Mouse (Mus musculus) CH12.LX (cell line): ENCODE measurements around the gene Tmem167b. TPM values are rescaled to one million over a fixed set of nuclear protein-coding genes. Genes with fewer than 3 reads are reported as not detected.

Source experiments
- DNase-seq: peaks from one replicate; pipeline ENCODE4 v3.0.0-alpha.2; 2013; ENCODE audit errors: extremely low read depth
- H3K27ac ChIP-seq: 2 replicates; pipeline ENCODE4 v1.5.1; 2012; ENCODE audit warnings: low read depth, mild to moderate bottlenecking, control low read depth, moderate library complexity; ENCODE audit not compliant: insufficient read depth
- H3K27me3 ChIP-seq: replicated peaks from 2 replicates; pipeline ENCODE3; 2012; ENCODE audit warnings: inconsistent platforms
- H3K36me3 ChIP-seq, 2 experiments: replicated peaks in 1 of 2; 2 replicates each; pipeline versions ENCODE3 to v1.6.1; 2012; ENCODE audit warnings: inconsistent platforms in 1 of 2, low read length in 1 of 2, mild to moderate bottlenecking in 1 of 2, mixed read lengths in 1 of 2, moderate library complexity in 1 of 2; ENCODE audit not compliant: control insufficient read depth in 1 of 2, insufficient read depth in 1 of 2
- H3K4me1 ChIP-seq, 2 experiments: 2 replicates each; pipeline ENCODE4 v1.6.1; 2012; ENCODE audit warnings: inconsistent platforms in 1 of 2, moderate library complexity in 1 of 2; ENCODE audit not compliant: insufficient read depth in 2 of 2, control insufficient read depth in 1 of 2
- H3K4me2 ChIP-seq: 2 replicates; pipeline ENCODE4 v1.6.1; 2012; ENCODE audit warnings: low read depth, mild to moderate bottlenecking, control low read depth; ENCODE audit not compliant: poor library complexity, insufficient read depth, severe bottlenecking
- H3K4me3 ChIP-seq, 3 experiments: fragments of 150-350 bp in 1 of 3; sonication (generic) in 1 of 3; replicated peaks in 1 of 3; 2 replicates each; pipeline versions ENCODE3 to v1.5.1; 2011 to 2012; ENCODE audit warnings: low read depth in 2 of 3, low read length in 2 of 3, mild to moderate bottlenecking in 2 of 3, moderate library complexity in 2 of 3, control low read depth in 1 of 3, improper control_type of control experiment in 1 of 3, inconsistent platforms in 1 of 3, mixed read lengths in 1 of 3; ENCODE audit not compliant: poor library complexity in 1 of 3
- H3K79me2 ChIP-seq: replicated peaks from 2 replicates; pipeline ENCODE4 v1.6.1; 2012; ENCODE audit warnings: mild to moderate bottlenecking, moderate library complexity; ENCODE audit not compliant: control insufficient read depth, poor library complexity, insufficient read depth, severe bottlenecking; ENCODE audit errors: extremely low read depth
- H3K9ac ChIP-seq: 2 replicates; pipeline ENCODE4 v1.6.1; 2012; ENCODE audit warnings: low read depth, mild to moderate bottlenecking, control low read depth, moderate library complexity; ENCODE audit not compliant: insufficient read depth
- H3K9me3 ChIP-seq: replicated peaks from 2 replicates; pipeline ENCODE3; 2012; ENCODE audit warnings: low read length, inconsistent platforms, mixed read lengths
- BHLHE40 ChIP-seq: IDR thresholded peaks from 2 replicates; pipeline ENCODE4 v1.6.1; 2011; ENCODE audit warnings: mild to moderate bottlenecking, low read depth, low read length, improper control_type of control experiment
- CHD1 ChIP-seq: IDR thresholded peaks from 2 replicates; pipeline ENCODE4 v1.6.1; 2012; ENCODE audit warnings: low read depth, low read length, improper control_type of control experiment, inconsistent platforms
- CHD2 ChIP-seq: IDR thresholded peaks from 2 replicates; pipeline ENCODE4 v1.6.1; 2011; ENCODE audit warnings: low read length, improper control_type of control experiment
- CTCF ChIP-seq, 2 experiments: IDR thresholded peaks in 1 of 2; conservative IDR thresholded peaks in 1 of 2; 2 replicates each; pipeline ENCODE4 v1.5.1; 2011 to 2012; ENCODE audit warnings: low read depth in 2 of 2, low read length in 2 of 2, improper control_type of control experiment in 1 of 2, inconsistent platforms in 1 of 2, mild to moderate bottlenecking in 1 of 2, moderate library complexity in 1 of 2
- E2F4 ChIP-seq: IDR thresholded peaks from 2 replicates; pipeline ENCODE4 v1.6.1; 2011; ENCODE audit warnings: low read depth, low read length, improper control_type of control experiment; ENCODE audit not compliant: insufficient replicate concordance
- ELF1 ChIP-seq: IDR thresholded peaks from 2 replicates; pipeline ENCODE4 v1.6.1; 2014; ENCODE audit warnings: low read depth, mild to moderate bottlenecking, inconsistent platforms, low read length, improper control_type of control experiment
- EP300 ChIP-seq: IDR thresholded peaks from 2 replicates; pipeline ENCODE4 v1.6.1; 2011; ENCODE audit warnings: low read length, improper control_type of control experiment
- ETS1 ChIP-seq: conservative IDR thresholded peaks from 2 replicates; pipeline ENCODE4 v1.6.1; 2012; ENCODE audit warnings: low read depth, mild to moderate bottlenecking, inconsistent platforms, low read length, improper control_type of control experiment, moderate library complexity
- GABPA ChIP-seq: IDR thresholded peaks from 2 replicates; pipeline ENCODE4 v1.6.1; 2012; ENCODE audit warnings: low read depth, low read length, improper control_type of control experiment, inconsistent platforms; ENCODE audit not compliant: insufficient replicate concordance
- HCFC1 ChIP-seq: IDR thresholded peaks from 2 replicates; pipeline ENCODE4 v1.6.1; 2012; ENCODE audit warnings: low read depth, mild to moderate bottlenecking, inconsistent platforms, low read length, improper control_type of control experiment
- IRF4 ChIP-seq: IDR thresholded peaks from 2 replicates; pipeline ENCODE4 v1.6.1; 2014; ENCODE audit warnings: low read depth, mild to moderate bottlenecking, inconsistent platforms, low read length, improper control_type of control experiment
- JUN ChIP-seq: IDR thresholded peaks from 2 replicates; pipeline ENCODE4 v1.6.1; 2011; ENCODE audit warnings: low read depth, mild to moderate bottlenecking, low read length, improper control_type of control experiment, moderate library complexity; ENCODE audit not compliant: insufficient read depth
- JUND ChIP-seq: conservative IDR thresholded peaks from 2 replicates; pipeline ENCODE4 v1.6.1; 2011; ENCODE audit warnings: low read depth, low read length, improper control_type of control experiment
- KAT2A ChIP-seq: IDR thresholded peaks from 2 replicates; pipeline ENCODE4 v1.6.1; 2012; ENCODE audit warnings: low read length, improper control_type of control experiment, inconsistent platforms; ENCODE audit not compliant: insufficient replicate concordance
- MAFK ChIP-seq: IDR thresholded peaks from 2 replicates; pipeline ENCODE4 v1.6.1; 2011; ENCODE audit warnings: low read length, improper control_type of control experiment; ENCODE audit not compliant: insufficient replicate concordance
- MAX ChIP-seq: IDR thresholded peaks from 2 replicates; pipeline ENCODE4 v1.6.1; 2011; ENCODE audit warnings: low read length, improper control_type of control experiment
- MAZ ChIP-seq: IDR thresholded peaks from 2 replicates; pipeline ENCODE4 v1.6.1; 2012; ENCODE audit warnings: low read depth, mild to moderate bottlenecking, inconsistent platforms, low read length, improper control_type of control experiment, moderate library complexity
- MEF2A ChIP-seq: IDR thresholded peaks from 2 replicates; pipeline ENCODE4 v1.6.1; 2014; ENCODE audit warnings: low read depth, mild to moderate bottlenecking, inconsistent platforms, low read length, improper control_type of control experiment, borderline replicate concordance
- MXI1 ChIP-seq: IDR thresholded peaks from 2 replicates; pipeline ENCODE4 v1.6.1; 2011; ENCODE audit warnings: mild to moderate bottlenecking, low read depth, low read length, improper control_type of control experiment
- MYC ChIP-seq: IDR thresholded peaks from 2 replicates; pipeline ENCODE4 v1.6.1; 2011; ENCODE audit warnings: low read depth, mild to moderate bottlenecking, improper control_type of control experiment, low read length
- NELFE ChIP-seq: IDR thresholded peaks from 2 replicates; pipeline ENCODE4 v1.6.1; 2011; ENCODE audit warnings: low read depth, low read length, improper control_type of control experiment
- NRF1 ChIP-seq: IDR thresholded peaks from 2 replicates; pipeline ENCODE4 v1.6.1; 2014; ENCODE audit warnings: low read depth, mild to moderate bottlenecking, inconsistent platforms, low read length, improper control_type of control experiment, moderate library complexity
- PAX5 ChIP-seq: IDR thresholded peaks from 2 replicates; pipeline ENCODE4 v1.6.1; 2012; ENCODE audit warnings: low read length, inconsistent platforms, mixed read lengths
- POLR2A ChIP-seq: IDR thresholded peaks from 2 replicates; pipeline ENCODE4 v1.6.1; 2011; ENCODE audit warnings: low read depth, mild to moderate bottlenecking, improper control_type of control experiment, low read length
- POLR2AphosphoS2 ChIP-seq: IDR thresholded peaks from 2 replicates; pipeline ENCODE4 v1.6.1; 2011; ENCODE audit warnings: low read depth, low read length, improper control_type of control experiment
- SIN3A ChIP-seq: IDR thresholded peaks from 2 replicates; pipeline ENCODE4 v1.6.1; 2012; ENCODE audit warnings: low read length, improper control_type of control experiment, inconsistent platforms
- TBP ChIP-seq: conservative IDR thresholded peaks from 2 replicates; pipeline ENCODE4 v1.6.1; 2011; ENCODE audit warnings: low read depth, low read length, improper control_type of control experiment
- TCF12 ChIP-seq: IDR thresholded peaks from 2 replicates; pipeline ENCODE4 v1.6.1; 2014; ENCODE audit warnings: low read depth, mild to moderate bottlenecking, inconsistent platforms, low read length, improper control_type of control experiment
- USF1 ChIP-seq: IDR thresholded peaks from 2 replicates; pipeline ENCODE4 v1.6.1; 2014; ENCODE audit warnings: low read depth, mild to moderate bottlenecking, inconsistent platforms, low read length, improper control_type of control experiment
- USF2 ChIP-seq: conservative IDR thresholded peaks from 2 replicates; pipeline ENCODE4 v1.6.1; 2011; ENCODE audit warnings: low read depth, low read length, improper control_type of control experiment
- ZC3H11A ChIP-seq: IDR thresholded peaks from 2 replicates; pipeline ENCODE4 v1.6.1; 2012; ENCODE audit warnings: low read depth, mild to moderate bottlenecking, inconsistent platforms, low read length, improper control_type of control experiment
- ZKSCAN1 ChIP-seq: IDR thresholded peaks from 2 replicates; pipeline ENCODE4 v1.6.1; 2012; ENCODE audit warnings: low read depth, inconsistent platforms, low read length, improper control_type of control experiment, borderline replicate concordance
- ZMIZ1 ChIP-seq: IDR thresholded peaks from 2 replicates; pipeline ENCODE4 v1.6.1; 2012; ENCODE audit warnings: low read depth, mild to moderate bottlenecking, inconsistent platforms, low read length, improper control_type of control experiment
- ZNF384 ChIP-seq: IDR thresholded peaks from 2 replicates; pipeline ENCODE4 v1.6.1; 2012; ENCODE audit warnings: low read depth, low read length, improper control_type of control experiment, inconsistent platforms
- dilution Hi-C: fragments of 300-500 bp; cut with MboI; formaldehyde crosslinking; loops from 2 replicates; pipeline ENCODE4 v1.14.3; 2020; ENCODE audit warnings: low sequenced_read_pairs; ENCODE audit not compliant: extremely low pct_unique_long_range_greater_than_20kb, extremely low pct_ligation_motif_present
- in situ Hi-C: fragments of 300-500 bp; cut with MboI; formaldehyde crosslinking; loops from 3 replicates; pipeline ENCODE4 v1.14.3; 2019; ENCODE audit warnings: low sequenced_read_pairs, low pct_ligation_motif_present, low pct_unique_long_range_greater_than_20kb, mixed read lengths
- polyA plus RNA-seq: library from polyadenylated mRNA; unstranded; fragments of >175 nt; gene quantifications from 2 replicates; pipeline ENCODE4 v1.2.1, GENCODE M21; 2012; ENCODE audit warnings: low read depth; ENCODE audit not compliant: insufficient read length
- total RNA-seq, 2 experiments: library from RNA; depleted of rRNA; stranded (reverse); fragments of 300-350 nt in 1 of 2; fragments of >200 nt in 1 of 2; gene quantifications; 2 replicates each; pipeline ENCODE4 v1.2.3; 2012 to 2014

Tmem167b gene
- total RNA-seq (2012; rRNA removed) (11.3 and 12.0 TPM in 2 replicates), total RNA-seq (2014; rRNA removed) (18.4 and 18.7 TPM in 2 replicates), polyA plus RNA-seq (13.1 and 14.4 TPM in 2 replicates)

- TF ChIP-seq TBP (peak; percentile 92), USF2 (no peak), BHLHE40 (no peak), ZNF384 (no peak), MXI1 (peak; percentile 96), ZC3H11A (no peak), JUN (no peak), MAZ (0 out of 2 replicates have a peak, but pooled peaks have one; percentile 67), SIN3A (peak; percentile 97), PAX5 (no peak), ZKSCAN1 (no peak), CTCF (conservative IDR thresholded peaks at IDR 0.05 in 1 of 2, IDR thresholded peaks at IDR 0.05 in 1 of 2; ENCODE audit: low read depth in 2 of 2, low read length in 2 of 2) (0 out of 4 replicates have a peak, but pooled peaks of 1 of the 2 experiments have one; percentile 13), IRF4 (peak; percentile 59; the same call in 1 of the 2 replicates), CHD2 (0 out of 2 replicates have a peak, but pooled peaks have one; percentile 28), KAT2A (peak; percentile 75; the same call in 1 of the 2 replicates), NELFE (peak; percentile 77), POLR2AphosphoS2 (no peak), POLR2A (peak; percentile 57), CHD1 (no peak), HCFC1 (peak; percentile 94), NRF1 (peak; percentile 89), MAFK (no peak), EP300 (no peak), MEF2A (peak; percentile 72), GABPA (peak; percentile 38; the same call in 1 of the 2 replicates), USF1 (no peak), ZMIZ1 (no peak), E2F4 (no peak), ETS1 (no peak; the same call in none of the 2 replicates), TCF12 (peak; percentile 74), MAX (peak; percentile 92), MYC (peak; percentile 94), ELF1 (peak; percentile 95), JUND (no peak)
- peaks cover 15 to 32% of the 10 kb centered on the region in 2 experiments for H3K36me3 ChIP-seq
- peaks cover 8% of the 10 kb centered on the region; the same call in 1 of the 2 replicates for H3K79me2 ChIP-seq
- H3K27ac ChIP-seq: peak within 1 kb of the TSS; percentile 77
- in situ Hi-C loops (no loop called here), dilution Hi-C loops (no loop called here)
- H3K9ac ChIP-seq: peak within 1 kb of the TSS; percentile 85
- peak within 1 kb of the TSS; percentile 74 to 93 (median 86) for H3K4me3 ChIP-seq
- peak within 1 kb of the TSS; percentile 99 for H3K4me2 ChIP-seq
- peak; percentile 99 for DNase-seq
- peaks cover 6% of the 10 kb centered on the region for H3K9me3 ChIP-seq
- no peaks in the 10 kb centered on the region for H3K27me3 ChIP-seq
- H3K4me1 ChIP-seq: peaks cover 5 to 9% of the 10 kb centered on the region in 2 experiments
Observed at GRCm38 (mm10) chr3:108562133-108562730, at the start of gene Tmem167b. Gene Tmem167b (minus strand): TSS chr3:108562466.
